Mouse (Mus musculus): ENCODE results near the gene Cfap52. TPM values are rescaled to one million over a fixed set of nuclear protein-coding genes. Genes with fewer than 3 reads are reported as not detected.
A peak's percentile ranks its signal among the peaks of the same experiment; 100 is the strongest.

The Cfap52 gene
- polyA plus RNA-seq, 1 experiment: not detected

DNA sequence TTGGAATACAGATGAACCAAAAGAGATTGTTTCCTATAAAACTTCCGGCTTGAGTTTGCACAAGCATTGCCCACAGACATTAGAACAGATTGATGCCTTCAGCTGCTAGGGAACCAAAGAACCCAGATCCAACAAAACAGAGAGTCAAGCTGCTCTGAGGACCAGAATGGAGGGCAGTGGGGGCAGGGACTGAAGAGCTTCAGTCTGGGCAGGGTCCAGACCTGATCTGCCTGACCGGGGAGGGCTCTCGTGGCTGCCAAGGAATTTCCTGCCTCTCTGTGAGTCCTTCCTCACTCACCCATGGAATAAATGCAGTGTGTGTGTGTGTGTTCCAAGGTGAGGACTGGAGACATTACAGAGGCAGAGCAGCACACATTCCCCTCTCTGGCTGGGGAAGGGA is 17.2 kb downstream of the Cfap52 start:
- Histone ChIP-seq H3K27me3 (replicated peaks) (peaks cover 15% of the 10 kb centered on the region), H3K36me3 (replicated peaks; ENCODE audit: low read length) (no peaks in the 10 kb centered on the region), H3K9me3 (0 out of 2 replicates have a peak, but pooled peaks cover 4% of the 10 kb centered on the region), H3K4me1 (no peaks in the 10 kb centered on the region), H3K4me3 (replicated peaks) (no peak overlapping the region)
- TF ChIP-seq FLI1 (IDR thresholded peaks at IDR 0.05; ENCODE audit: low read length): no peak
- TF ChIP-seq GATA1 (IDR thresholded peaks at IDR 0.05; ENCODE audit: borderline replicate concordance, low read length): no peak

DNA sequence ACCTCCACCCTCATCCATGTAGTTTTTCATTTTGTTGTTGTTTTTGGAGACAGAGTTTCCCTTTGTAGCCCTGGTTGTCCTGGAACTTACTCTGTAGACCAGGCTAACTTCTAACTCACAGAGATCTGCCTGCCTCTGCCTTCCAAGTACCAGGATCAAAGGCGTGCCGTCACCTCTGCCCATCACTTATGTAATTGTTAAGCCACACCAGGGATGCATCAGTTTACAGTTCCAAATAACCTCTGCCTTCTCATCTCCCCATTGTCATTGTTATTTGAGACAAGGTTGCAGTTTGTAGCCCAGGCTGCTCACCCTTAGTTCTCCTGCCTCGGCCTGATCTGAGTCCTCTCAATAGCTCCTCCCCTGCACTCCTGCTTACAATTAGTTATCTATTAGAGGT is 33.3 kb downstream of the Cfap52 start:
- peaks cover 12% of the 10 kb centered on the region for H3K9me3 ChIP-seq
- H3K4me3 ChIP-seq (replicated peaks): no peak overlapping the region
- H3K36me3 ChIP-seq (replicated peaks; ENCODE audit: low read length): no peaks in the 10 kb centered on the region
- peaks cover 20% of the 10 kb centered on the region for H3K27me3 ChIP-seq (replicated peaks)
- H3K4me1 ChIP-seq: no peaks in the 10 kb centered on the region
- TF ChIP-seq FLI1 (IDR thresholded peaks at IDR 0.05; ENCODE audit: low read length) (no peak), GATA1 (IDR thresholded peaks at IDR 0.05; ENCODE audit: borderline replicate concordance, low read length) (no peak)

DNA sequence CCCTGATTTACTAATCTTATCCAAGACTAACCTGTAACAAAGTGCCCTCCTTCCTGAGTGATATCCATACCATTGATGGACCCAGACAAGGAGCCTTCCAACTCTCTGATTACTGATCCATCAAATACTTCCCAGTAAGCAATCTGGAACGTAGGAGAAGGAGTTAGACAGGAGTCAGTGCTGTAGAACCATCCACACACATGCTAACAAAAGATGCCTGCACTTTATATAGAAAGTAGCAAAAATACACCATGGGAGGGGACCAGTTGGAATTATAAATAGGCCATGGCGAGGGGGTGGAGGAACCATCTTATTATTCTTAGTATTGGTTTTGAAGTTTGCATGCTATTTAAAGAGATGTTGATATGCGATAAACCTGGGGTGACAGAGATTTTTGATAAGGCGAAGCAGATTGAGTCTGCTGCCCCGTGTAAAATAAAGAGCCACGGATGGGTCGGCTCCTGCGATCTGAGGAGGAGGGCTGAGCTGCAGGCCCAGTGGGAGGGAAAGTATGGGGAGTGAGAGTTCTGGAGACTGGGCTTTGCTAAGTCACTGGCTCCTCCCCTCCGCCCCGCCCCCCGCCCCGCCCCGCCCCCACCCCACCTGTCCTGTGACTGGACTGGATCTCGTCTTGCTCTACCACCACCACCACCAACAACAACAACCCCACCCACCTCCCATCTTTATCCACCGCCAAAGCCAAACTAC is 38.9 kb downstream of the Cfap52 start:
- Histone ChIP-seq H3K9me3 (peaks cover 4% of the 10 kb centered on the region), H3K36me3 (replicated peaks; ENCODE audit: low read length) (no peaks in the 10 kb centered on the region), H3K27me3 (replicated peaks) (peaks cover 25% of the 10 kb centered on the region), H3K4me3 (replicated peaks) (no peak overlapping the region), H3K4me1 (peaks cover 14% of the 10 kb centered on the region)
- TF ChIP-seq GATA1 (IDR thresholded peaks at IDR 0.05; ENCODE audit: borderline replicate concordance, low read length): no peak
- no peak for TF ChIP-seq FLI1 (IDR thresholded peaks at IDR 0.05; ENCODE audit: low read length)

DNA sequence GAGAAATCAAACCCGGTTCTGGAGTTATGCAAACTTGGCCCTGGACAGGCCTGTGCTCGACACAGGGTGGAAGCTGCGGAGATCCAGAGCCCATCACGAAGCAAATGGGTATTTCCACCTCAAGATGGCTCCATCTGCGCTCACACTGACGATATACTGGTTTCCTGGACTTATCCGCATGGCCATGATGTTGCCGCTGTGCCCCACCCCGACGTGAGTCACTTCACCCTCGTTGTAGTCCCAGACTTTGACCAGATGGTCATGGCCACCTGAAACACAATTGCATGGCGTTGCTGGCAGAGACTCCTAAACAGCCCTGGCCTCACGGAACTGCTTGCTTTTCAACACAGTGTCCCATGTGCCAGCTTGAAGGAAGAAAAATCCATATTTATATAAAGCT is 40.5 kb downstream of the Cfap52 start:
- H3K27me3 ChIP-seq (replicated peaks): peaks cover 40% of the 10 kb centered on the region
- H3K9me3 ChIP-seq: no peaks in the 10 kb centered on the region
- no peak overlapping the region for H3K4me3 ChIP-seq (replicated peaks)
- H3K36me3 ChIP-seq (replicated peaks; ENCODE audit: low read length): no peaks in the 10 kb centered on the region
- H3K4me1 ChIP-seq: peaks cover 29% of the 10 kb centered on the region
- TF ChIP-seq FLI1 (IDR thresholded peaks at IDR 0.05; ENCODE audit: low read length): no peak

DNA sequence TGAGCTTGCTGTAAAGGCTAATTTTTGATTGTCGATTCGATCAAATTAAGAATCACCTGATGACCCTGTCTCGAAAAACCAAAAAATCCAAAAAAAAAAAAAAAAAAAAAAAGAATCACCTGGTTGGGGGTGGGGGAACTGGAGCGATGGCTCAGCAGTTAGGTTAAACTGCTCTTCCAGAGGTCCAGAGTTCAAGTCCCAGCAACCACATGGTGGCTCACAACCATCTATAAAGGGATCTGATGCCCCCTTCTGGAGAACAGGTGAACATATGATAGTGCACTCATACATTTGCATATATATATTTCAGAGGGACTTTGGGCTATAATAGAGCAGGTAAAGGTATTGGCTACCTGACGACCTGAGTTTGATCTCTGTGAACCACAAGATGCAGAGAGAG is 41.7 kb downstream of the Cfap52 start:
- no peak overlapping the region for H3K4me3 ChIP-seq (replicated peaks)
- peaks cover 34% of the 10 kb centered on the region for H3K4me1 ChIP-seq
- H3K36me3 ChIP-seq (replicated peaks; ENCODE audit: low read length): no peaks in the 10 kb centered on the region
- H3K27me3 ChIP-seq (replicated peaks): peaks cover 44% of the 10 kb centered on the region
- no peaks in the 10 kb centered on the region for H3K9me3 ChIP-seq
- no peak for TF ChIP-seq GATA1 (IDR thresholded peaks at IDR 0.05; ENCODE audit: borderline replicate concordance, low read length)
- no peak for TF ChIP-seq FLI1 (IDR thresholded peaks at IDR 0.05; ENCODE audit: low read length)

DNA sequence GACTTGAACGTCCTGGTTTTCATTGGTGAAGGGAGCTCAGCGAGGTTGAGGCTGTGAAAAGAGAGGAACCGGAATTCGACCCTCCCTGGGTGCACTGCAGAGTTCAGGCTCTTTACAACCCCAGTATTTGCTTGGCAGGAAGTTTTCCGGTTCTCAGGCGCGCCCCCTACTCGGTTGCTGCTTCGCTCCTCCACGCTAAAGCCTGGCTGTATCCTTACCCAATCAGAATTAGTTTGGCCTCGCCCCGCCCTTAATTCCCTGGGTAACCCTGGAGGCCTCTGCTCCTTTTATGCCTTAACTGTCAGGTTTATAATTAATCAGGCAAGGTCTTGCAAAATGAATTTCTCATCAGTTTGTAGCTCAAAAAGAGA is 42.7 kb downstream of the Cfap52 start:
- Histone ChIP-seq H3K4me1 (peaks cover 34% of the 10 kb centered on the region), H3K4me3 (replicated peaks) (peak overlapping the region; percentile 92), H3K27me3 (replicated peaks) (peaks cover 50% of the 10 kb centered on the region), H3K36me3 (replicated peaks; ENCODE audit: low read length) (no peaks in the 10 kb centered on the region), H3K9me3 (peaks cover 3% of the 10 kb centered on the region; the same call in 1 of the 2 replicates)
- no peak for TF ChIP-seq FLI1 (IDR thresholded peaks at IDR 0.05; ENCODE audit: low read length)
- TF ChIP-seq GATA1 (IDR thresholded peaks at IDR 0.05; ENCODE audit: borderline replicate concordance, low read length): no peak

DNA sequence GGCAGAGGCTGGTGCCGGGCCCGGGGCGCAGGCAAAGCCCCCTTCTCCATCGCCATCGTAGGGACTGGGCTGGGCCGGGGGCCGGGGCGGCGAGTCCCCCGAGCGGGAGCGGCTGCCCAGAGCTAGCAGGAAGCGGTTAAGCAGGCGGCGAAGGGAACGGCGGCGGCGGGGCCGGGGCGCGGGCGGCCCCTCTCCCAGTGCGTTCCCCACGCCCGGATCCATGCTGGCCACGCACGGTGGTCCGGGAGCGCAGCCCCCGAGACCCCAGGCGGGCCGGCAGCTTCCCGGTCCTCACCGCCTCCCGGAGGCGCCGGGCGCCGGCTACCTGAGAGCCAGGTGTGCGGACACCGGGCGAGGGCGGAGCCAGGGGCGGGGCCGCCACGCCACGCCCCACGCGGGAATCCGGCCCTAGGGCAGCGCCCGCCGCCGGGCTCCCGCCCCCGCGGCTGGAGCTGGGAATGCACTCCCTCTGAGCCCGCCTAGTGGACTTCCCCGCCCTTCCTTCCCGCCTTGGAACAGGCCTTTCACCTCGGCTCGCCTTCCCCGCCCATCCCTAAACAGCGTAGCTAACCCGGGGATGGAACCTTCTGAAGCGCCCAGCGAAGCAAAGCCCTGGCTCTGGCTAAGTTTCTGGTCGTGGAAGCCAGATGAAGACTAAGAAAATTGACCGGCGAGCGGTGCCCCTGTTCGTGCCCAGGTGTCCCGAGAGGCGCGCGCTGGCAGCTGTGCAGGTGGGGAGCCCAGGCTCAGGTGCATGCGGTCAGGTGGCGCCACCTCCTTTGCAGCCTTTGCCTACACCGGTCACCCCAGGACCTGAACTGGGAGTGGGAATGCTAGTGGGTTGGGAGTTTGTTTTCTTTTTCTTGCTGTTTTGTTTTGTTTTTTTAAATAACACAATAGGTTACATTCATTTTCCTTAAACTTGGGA is 43.4 kb downstream of the Cfap52 start, which contains the start of gene Usp43:
TSS of gene Usp43 (minus strand) at position 327 of the 928 bp plus-strand sequence.
- H3K4me1 ChIP-seq: peaks cover 34% of the 10 kb centered on the region
- no peaks in the 10 kb centered on the region for H3K36me3 ChIP-seq (replicated peaks; ENCODE audit: low read length)
- peak within 1 kb of the TSS; percentile 92 for H3K4me3 ChIP-seq (replicated peaks)
- peaks cover 52% of the 10 kb centered on the region for H3K27me3 ChIP-seq (replicated peaks)
- peaks cover 3% of the 10 kb centered on the region; the same call in 1 of the 2 replicates for H3K9me3 ChIP-seq
- TF ChIP-seq GATA1 (IDR thresholded peaks at IDR 0.05; ENCODE audit: borderline replicate concordance, low read length) (no peak), FLI1 (IDR thresholded peaks at IDR 0.05; ENCODE audit: low read length) (no peak)

DNA sequence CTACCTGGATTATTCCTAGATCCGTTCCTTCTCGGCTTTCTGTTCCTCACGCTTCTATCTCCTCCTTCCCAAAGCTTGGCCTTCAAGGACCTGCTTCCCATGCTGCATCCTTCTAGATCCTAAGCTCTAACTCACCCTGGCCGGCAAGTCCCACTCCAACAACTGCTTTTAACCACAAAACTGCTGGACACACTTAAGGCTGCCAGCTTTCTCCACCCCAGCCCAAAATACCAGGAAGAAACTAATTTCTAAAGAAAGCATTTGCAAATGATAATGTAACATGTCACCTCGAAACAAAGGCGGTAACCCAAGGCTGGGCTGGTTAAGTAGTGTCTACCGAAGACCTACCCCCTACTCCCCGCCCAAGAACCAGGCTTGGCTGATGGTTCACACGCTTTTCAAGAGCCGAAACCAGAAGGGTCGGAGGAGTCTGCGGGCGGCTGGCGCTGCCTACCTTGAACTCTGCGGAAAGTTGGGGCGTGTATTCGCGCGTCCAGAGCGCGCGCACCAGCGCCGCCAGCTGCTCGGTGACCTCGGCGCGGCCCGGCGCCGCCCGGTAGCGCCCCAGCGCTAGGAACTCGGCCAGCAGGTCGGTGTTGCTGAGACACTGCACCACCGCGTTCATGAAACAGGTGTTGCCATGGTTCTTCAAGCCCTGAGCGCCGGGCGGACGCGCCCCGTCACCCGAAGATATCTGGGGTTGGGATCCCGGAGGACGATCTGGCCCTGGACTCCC is 44.2 kb downstream of the Cfap52 start:
- H3K36me3 ChIP-seq (replicated peaks; ENCODE audit: low read length): no peaks in the 10 kb centered on the region
- no peak for TF ChIP-seq FLI1 (IDR thresholded peaks at IDR 0.05; ENCODE audit: low read length)
- TF ChIP-seq GATA1 (IDR thresholded peaks at IDR 0.05; ENCODE audit: borderline replicate concordance, low read length): no peak
- H3K4me1 ChIP-seq: peaks cover 34% of the 10 kb centered on the region
- H3K4me3 ChIP-seq (replicated peaks): peak overlapping the region; percentile 92
- peaks cover 3% of the 10 kb centered on the region; the same call in 1 of the 2 replicates for H3K9me3 ChIP-seq
- H3K27me3 ChIP-seq (replicated peaks): peaks cover 52% of the 10 kb centered on the region

DNA sequence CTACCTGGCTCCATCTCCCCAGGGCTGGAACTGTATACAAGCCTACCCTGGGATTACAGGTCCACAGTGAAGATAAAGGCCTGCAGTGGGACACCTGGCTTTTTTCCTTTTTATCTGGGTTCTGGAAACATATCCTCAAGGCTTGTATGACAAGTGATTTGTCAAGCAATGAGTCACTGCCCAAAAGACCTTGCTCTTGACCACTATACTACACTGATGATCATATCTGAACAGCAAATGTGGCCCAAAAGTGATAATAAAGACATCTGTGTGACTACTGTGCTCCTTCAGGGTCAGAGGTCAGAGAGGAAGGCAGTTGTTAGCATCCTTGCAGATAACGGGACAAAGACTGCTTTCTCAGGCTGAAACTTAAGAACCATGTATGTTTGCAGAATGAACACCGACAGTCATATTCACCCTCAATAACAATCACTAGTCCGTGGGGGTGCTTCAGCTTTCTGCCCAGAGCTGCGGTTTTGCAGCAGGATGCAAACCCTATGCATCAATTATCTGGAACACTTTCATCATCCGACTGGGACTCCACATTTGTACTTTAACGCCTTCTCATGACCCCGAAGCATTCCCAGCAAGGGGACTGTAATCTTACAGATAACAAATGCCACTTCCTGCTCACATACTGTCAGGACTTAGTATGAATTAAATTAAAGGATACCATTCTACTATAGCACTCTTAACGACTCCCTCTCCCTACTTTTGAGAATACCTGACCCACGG is 45.1 kb downstream of the Cfap52 start:
- no peaks in the 10 kb centered on the region for H3K36me3 ChIP-seq (replicated peaks; ENCODE audit: low read length)
- TF ChIP-seq GATA1 (IDR thresholded peaks at IDR 0.05; ENCODE audit: borderline replicate concordance, low read length) (no peak), FLI1 (IDR thresholded peaks at IDR 0.05; ENCODE audit: low read length) (no peak)
- H3K4me1 ChIP-seq: peaks cover 34% of the 10 kb centered on the region
- peaks cover 54% of the 10 kb centered on the region for H3K27me3 ChIP-seq (replicated peaks)
- H3K4me3 ChIP-seq (replicated peaks): no peak overlapping the region
- H3K9me3 ChIP-seq: peaks cover 3% of the 10 kb centered on the region; the same call in 1 of the 2 replicates
